Mouse (Mus musculus) R1 (cell line): Measurements from ENCODE around the gene Itk.

ENCODE experiments used
- DNase-seq: peaks from one replicate; pipeline ENCODE4 v3.0.0-alpha.2; 2018; ENCODE audit warnings: low read depth, low spot score

Gene Itk

DNA sequence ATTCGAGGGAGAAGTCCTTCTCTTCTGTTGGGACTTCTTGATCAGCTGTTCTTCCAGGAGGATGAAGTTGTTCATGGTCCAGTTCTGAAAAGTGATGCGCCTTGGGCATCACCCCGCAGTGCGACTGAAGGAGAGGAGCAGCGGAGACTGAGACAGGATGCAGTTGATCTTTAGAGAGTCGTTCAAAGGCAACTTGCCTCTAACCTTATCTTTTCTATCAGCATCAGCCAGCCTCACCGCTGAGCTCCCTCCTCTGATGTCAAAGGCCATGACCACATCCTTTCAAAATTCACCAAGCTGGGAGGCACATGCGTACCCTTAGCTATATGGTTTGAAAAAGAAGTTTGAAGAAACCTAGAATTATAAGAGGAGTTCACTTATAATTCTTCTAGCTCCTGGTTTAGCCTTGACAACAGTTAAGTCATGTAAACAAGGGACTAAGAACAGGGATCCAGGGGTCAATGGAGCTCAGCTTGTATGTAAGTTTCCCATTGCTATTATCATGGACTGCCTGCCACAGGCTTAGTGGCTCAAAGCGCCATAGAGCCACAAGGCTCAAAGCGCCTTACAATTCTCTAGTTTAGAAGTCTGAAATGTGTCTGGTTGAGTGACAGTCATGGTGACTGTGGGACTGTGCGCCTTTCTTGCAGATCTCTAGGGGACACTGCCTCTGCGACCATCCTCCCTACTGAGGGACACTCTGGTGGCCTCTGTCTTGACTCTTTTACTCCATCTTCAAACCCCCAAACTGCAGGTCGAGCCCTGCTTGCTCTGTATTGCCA is at the start of gene Itk:
Gene Itk, minus strand, starts transcription at position 180 of the 782 bp plus-strand sequence.
- DNase-seq: no peak

DNA sequence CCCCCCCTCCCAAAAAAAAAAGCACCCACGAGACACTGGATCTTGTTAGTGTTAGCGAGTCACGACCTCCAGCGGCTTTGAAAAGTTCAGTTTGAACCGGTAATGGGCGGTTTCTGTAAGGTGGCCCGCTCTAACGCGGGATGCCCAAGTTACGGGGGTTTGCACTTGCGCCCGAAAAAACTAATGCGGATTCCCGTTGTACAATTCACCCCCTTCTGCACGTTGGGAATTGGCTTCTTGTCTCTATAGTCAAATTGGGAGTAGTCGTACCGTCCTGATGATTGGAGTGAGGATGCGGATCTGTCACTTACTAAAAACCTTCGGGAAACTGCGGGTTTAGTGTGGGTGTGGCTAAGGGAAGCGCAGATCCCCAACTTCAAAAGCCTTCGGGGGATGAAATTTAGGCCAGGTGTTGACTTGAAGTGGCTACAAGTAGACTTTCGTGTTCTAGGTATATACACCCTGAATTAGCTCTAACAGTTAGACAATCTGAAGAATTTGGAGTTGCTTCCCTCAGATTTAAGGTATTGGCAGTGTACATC is 48.2 kb upstream of the Itk start:
- DNase-seq: peak; percentile 75

DNA sequence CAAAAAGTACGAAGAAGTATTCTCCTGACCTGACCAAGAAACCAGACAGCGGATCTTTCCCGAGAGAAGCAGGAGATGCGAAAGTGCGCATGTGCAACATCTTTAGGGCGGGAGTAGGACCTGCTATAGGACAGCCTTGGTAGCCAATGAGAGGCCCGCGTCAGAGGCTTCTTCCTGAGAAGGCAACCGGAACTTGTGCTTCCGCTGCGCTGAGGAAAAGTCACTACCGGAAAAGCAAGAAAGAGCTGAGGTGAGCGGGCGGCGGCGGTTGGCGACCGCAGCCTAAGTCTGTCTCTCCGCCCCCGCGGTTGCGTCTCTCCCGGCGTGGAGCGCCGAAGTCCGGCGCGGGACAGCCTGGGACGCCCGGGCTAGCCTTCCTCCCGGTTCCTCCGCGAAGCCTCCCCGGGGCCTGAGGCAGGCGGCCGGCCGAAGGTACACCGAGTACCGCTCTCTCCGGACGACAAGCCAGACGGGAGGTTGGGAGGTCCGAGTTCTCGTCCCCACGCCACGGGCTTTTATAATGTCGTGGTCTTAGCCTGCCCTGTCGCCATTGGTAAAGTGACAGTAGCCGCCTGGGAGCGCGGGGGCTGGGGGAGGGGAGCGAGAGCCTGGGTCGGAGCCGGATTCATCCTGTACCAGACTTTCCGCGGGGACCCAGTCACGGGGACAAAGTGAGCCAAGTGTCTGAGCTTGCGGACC is 47.6 kb upstream of the Itk start, which contains the start of gene Med7:
Gene Med7, plus strand, starts transcription at position 166 of the 699 bp plus-strand sequence.
- DNase-seq: peak; percentile 99

DNA sequence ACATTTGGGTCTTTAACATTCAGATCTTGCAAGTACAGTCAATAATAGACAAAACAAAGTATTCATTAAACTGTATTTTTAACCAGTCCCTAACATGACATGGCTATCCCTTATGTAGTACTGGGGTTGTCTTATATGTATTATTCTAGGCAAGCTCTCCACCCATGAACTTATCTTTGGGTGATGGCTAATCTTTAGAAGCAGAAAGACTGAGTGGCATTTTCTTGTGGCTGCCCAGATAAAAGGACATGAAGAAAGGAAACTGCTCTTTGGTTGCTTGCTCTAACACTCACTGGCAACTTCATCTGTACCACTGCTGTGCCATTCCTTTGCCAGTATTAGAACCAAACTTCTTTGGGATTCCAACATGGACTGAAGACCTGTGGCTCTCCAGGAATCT is 46.0 kb upstream of the Itk start:
- no peak for DNase-seq

DNA sequence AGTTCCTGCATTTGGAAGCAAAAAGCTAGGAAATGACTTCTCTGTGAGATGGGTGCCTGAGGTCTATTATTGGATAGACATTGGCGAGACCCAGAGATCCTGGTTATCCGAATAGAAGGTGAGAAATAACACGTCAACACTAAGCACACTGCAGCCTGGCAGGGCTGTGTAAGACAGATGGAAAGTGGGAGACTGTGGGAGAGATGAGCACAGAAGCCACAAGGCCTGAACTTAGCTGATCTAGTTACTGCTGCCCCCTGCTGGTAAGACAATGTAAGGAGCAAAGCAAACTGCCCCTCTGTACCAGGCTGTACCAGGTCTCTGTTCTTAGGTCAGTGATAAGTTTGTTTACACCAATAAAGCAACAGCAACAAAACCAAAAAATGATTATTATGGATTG is 41.8 kb upstream of the Itk start:
- peak; percentile 93 for DNase-seq

DNA sequence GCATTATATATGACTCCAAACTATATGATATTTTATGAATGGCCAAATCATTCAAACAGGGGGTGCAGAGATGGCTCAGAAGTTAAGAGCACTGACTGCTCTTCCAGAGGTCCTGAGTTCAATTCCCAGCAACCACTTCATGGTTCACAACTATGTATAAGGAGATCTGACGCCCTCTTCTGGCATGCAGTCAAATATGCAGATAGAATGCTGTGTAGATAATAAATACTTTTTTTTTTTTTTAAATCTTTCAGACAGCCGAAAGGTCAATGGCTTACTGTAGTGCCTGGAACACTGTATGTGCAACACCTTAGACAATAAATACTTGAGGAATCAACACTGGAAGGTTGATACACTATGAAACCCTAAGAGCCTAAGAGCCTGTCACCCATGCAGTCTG is 40.8 kb upstream of the Itk start:
- DNase-seq: peak; percentile 16

DNA sequence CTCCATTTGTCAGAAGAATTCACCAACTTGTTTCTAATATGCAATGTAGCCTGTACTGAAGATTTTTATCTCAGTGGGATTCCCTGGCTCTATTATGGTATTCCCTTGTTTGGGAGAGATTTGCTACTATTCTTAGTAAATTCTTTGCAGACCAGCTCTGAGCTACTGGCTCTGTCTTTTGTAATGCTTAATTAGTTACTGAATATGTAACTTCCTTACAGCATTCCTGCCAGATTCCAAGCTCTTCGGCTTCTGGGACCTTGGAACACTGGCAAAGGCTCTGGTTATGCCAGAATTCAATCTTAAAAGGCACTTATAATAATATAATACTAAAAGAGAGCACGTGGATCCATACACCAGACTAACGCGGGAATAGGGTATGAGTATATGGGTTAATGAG is 38.8 kb upstream of the Itk start:
- DNase-seq: peak; percentile 72

DNA sequence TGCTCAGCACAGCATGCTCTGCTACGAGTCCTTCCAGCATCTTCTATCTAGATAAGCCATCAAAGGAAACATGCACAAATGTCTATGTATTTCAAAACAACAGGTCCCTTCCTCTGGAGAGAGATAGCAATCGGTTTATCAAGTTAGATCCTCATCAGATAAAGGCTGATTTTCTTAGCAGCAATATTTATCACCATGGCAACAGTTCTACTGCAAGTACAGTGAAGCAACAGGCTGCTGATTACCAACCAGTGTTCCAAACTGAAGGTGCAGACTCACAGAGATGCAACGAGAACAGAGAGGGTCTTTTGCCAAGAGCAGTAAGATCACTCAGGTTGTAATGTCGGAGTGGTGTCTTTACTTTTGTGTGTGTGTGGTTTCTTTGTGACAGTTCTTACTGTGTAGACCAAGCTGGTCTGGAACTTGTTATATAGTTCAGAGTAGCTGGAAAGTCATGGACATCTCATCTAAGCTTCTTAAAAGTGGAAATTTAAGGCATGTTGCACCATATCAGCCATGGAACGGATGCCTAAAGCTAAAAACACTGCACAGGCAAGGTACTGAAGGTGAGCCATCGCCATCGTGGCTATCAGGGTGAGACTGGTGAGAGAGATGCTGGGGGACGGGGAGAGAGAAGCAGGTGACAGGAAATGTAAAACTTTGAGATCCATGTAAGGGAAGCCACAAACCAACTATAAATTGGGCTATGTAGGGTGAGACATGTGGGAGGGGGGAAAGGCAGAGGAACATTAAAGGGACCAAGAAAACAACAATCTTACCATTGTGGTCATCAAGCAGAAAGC is 32.0 kb upstream of the Itk start:
- DNase-seq: no peak

DNA sequence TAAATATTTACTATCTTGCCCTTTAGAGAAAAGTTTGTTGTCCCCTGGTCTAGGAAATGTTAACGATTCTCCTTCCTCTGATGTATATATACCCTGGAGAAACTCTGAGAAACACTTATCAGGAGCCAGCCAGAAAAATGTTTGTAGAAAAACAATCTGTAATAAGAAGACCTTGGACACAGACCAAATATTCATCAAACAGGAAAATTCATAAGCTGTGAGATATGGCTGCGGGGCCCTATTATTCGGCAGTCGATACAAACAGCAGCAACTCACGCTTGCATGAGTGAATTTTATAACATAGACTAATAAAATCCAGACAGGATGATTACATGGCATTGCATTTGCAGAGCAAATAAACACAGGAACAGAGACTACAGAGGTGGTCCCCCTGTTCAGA is 29.5 kb upstream of the Itk start:
- DNase-seq: no peak

DNA sequence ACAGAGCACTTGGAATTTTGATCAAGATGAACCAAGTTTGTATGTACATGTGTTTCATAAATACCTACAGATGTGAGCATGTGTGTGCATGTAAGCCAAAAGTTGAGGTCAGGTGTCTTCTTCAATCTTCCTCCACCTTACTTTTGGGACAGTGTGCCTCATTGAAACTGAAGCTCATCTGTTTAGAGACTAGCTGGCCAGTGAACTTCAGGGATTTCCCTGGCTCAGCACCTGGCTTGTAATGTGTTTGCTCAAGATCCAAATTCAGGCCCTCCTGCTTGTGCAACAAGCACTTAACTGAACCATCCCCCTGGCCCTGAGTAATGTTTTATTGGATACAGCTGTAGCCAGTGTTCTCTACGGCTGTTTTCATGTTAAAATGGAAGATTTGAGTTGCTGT is 29.1 kb upstream of the Itk start:
- DNase-seq: no peak

DNA sequence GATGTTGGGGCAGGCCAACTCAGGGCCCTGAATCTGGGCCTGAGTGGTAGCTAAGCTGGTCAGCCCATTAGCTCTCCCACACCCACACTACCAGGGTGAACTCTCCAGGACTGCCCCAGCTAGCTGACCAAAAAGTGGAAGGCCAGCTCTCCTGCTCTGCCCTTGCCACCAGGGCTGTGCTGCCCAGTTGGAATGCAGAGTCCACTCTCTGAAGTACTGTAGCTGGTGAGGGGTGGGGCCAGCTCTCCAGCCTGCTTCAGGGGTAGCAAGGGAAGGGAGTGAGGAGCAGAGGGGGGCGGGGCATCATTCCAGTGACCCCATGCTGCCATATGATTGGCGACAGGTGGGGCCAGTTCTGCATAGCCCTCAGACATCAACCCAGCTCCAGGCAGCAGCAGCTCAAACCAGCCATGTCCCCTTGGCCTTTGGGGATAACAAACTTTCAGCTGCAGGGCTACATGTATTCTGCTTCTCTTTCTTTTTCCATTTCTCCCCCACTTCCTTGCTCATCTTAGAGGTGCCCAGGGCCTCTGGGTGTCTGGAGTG is 20.8 kb upstream of the Itk start:
- DNase-seq: peak; percentile 25

DNA sequence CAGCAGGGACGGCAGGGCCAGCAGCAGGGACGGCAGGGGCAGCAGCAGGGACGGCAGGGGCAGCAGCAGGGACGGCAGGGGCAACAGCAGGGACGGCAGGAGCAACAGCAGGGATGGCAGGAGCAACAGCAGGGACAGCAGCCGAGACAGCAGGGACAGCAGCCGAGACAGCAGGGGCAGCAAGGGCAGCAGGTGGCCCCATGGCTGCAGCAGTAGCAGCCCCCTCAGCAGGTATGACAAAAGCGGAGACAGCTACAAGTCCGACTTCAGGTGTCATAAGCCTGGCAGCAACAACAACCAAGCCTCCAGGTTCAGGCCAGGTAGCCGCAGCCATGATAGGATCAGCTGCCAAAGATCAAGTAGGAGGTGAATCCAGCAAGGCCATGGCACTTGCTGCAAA is 17.4 kb upstream of the Itk start:
- no peak for DNase-seq

DNA sequence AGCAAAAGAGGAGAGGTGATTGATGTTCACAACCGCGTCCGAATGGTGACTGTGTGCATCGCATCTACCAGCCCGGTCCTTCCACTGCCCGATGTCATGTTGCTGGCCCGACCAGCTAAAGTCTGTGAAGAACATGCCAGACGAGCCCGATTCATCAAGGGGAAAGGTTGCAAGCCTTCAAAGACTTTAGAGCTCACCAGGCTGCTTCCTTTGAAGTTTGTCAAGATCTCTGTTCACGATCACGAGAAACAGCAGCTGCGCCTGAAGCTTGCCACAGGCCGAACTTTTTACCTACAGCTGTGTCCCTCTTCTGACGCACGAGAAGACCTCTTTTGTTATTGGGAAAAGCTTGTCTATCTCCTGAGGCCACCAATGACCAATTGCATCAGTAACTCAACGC is 15.7 kb upstream of the Itk start:
- no peak for DNase-seq

DNA sequence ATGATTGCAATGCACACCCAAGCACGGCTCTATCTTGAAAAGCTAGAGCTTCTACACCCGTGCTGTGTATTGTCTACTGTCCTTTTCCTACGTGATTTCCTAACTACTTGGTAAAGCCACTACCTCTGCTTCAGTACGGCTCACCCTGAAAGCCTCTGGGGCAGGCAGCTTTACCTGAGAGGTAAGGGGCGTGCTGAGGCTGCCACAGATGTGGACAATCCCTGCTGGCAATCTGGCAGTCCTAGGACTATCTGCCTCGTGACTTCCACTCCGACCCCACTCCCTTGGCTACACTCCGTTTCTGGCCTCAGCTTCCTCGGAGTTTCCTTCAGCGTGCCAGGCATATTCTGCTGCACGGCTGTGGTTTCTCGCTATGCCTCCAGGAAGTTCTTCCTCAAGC is 12.2 kb upstream of the Itk start:
- DNase-seq: no peak

DNA sequence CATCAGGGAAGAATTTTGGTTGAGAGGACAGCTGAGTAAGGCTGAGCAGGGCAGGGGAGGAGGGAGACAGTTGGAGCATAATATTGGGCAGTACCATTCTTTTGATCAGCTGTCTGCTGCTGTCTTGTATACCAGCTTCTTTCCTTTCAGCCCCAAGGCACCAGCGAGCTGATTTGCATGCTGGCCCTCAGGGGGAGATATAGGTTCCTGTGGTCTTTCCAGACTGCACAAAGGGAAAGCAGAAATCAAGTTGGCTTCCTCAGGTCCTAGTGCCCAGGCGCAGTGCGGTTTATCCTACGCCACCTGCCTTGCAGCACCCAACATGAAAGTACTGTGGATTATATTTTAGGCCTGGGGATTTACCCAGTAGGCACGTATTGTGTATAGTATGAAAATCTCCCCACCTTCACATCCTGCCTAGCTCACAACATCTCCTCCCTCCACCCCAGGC is 9.6 kb upstream of the Itk start:
- DNase-seq: no peak

DNA sequence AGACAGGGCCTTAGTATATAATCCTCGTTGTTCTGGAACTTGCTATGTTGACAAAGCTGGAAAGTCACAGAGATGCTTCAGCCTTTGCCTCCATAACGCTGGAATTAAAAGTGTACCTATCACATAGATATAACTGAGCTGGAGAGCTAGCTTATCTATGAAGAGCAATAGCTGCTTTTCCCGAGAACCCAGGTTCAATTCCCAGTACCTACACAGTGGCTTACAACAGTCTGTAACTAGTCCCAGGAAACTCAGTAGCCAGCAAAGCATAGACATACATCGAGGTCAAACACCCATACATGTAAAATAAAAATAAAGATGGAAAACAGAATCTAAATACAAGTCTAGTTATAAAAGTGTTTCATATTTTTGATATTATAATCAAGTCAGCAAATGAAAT is 9.2 kb upstream of the Itk start:
- no peak for DNase-seq

DNA sequence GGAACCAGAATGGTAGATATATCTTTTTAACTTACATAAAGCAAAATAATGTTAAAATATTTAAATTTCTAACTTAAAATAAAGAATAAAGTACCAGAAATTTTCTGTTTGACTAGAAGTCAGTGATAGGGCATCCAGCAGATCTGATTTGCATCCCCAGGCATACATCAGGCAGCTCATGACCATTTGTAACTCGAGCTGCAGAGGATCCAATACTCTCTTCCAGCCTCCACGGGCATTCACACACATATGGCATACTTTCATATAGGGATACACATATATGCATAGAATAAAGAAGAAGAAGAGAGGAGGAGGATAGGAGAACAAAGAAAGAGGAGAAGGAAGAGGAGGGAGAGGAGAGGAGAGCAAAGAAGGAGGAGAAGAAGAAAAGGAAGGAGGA is 8.6 kb upstream of the Itk start:
- DNase-seq: no peak

DNA sequence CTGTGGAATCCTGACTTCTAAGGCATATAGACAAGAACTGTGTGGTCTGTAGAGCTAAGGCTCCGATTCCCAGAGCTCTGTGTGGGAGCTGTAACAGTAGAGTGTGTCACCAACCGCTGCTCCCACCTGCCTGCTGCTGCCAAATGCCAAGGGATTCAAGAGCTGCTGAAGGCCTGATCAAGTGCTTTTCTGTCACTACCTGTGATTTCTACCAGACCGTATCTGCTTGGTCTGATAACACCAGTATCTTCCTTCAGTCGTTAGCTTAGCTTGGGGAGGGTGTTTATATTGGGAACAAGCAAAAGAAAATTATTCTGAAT is 7.5 kb upstream of the Itk start:
- no peak for DNase-seq

DNA sequence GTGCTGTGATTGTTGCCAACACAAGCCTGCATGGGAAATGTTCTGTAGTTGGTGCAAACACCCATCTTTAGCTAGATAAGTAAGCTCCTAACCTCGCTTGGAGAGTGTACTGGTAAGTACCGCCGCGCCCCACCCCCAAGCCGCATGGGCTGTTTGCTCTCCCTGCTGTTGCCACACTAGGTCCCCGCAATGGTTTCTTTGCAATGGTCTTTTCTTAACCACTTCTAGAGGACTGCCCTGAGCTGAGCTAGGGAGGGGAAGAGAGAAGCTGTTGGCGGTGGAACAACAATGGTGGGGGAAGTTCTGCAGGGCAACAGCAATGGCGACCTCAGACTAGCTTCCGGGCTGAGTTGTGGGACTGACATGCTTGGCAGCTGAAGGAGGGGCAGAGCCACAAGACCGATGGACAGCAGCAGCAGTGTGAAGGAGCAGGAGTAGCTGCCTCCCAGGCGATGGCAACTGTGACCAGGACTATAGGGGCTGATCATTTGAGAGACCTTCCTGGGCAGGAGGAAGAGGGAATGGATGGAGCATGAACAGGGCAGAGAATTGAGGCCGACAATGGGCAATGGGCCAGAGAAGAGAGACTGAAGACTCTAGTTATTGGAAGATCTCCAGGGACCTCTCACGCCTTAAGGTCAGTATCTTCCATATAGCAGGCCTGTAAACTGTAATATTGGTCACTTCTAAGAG is 7.0 kb upstream of the Itk start, which contains the start of gene Fam71b:
Gene Fam71b, plus strand, starts transcription at position 393 of the 693 bp plus-strand sequence.
- DNase-seq: peak; percentile 10

DNA sequence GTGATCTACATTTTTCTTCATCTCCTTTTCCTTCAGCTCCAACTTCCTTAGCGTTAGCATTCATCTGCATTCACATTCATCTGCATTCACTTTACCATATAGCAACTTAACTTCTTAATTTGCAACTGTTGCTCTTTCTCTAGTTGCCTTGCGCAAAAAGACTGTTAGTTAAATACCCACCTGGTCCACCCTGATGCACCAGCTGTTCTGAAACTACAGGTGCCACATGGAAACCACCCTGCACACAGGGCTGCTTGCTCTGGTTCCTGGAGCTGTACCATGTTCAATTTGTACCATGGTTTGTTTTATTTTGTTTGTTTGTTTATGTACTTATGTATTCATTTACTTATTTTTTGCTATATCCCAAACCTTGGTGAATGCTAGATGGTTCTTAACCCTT is 6.4 kb upstream of the Itk start:
- DNase-seq: no peak

DNA sequence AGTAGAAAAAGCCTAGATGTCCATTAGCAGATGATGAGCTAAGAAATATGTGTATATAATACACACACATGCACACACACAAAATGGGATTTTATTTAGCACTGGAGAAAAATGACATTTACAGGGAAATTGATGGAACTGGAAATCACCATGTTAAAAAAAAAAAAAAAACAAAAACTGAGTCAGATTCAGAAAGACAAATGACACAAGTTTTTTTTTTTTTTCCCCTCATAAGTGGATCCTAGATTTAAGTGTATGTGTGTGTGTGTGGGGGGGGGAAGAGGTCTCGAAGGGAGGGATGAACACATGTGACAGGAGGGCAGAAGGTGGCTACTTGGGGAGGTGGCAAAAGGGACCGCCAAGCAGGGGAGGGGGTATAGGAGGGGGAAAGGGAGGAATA is 5.8 kb upstream of the Itk start:
- DNase-seq: no peak
